In genomic region chr4:63097603-63098002, GRCm38 (mm10) we compare ENCODE assay signal across 15 mouse cellular contexts. TPM values are rescaled to one million over a fixed set of nuclear protein-coding genes. Genes with fewer than 3 reads are reported as not detected.
DNase-seq lines count a peak whose midpoint lies in the region; ATAC-seq and TF ChIP-seq lines count a peak whose summit lies in the region.
"Had no signal": no experiment of that assay in that cellular context is flagged by ENCODE, and none has a peak within 500 bp of the region (broad histone marks: within the 10 kb centered on the region; RNA-seq: fewer than 3 reads in every experiment).

No protein-coding gene starts in this region.

- H3K36me3 ChIP-seq in lung, embryonic 14.5 days (ENCODE audit: insufficient read depth) = peaks cover 65% of the 10 kb centered on the region
- H3K36me3 ChIP-seq in heart, embryonic 15.5 days = no peaks in the 10 kb centered on the region
- H3K36me3 ChIP-seq: G1E had no signal

- no peak for TF ChIP-seq CTCF in lung, embryonic 14.5 days (IDR thresholded peaks at IDR 0.05; ENCODE audit: low read depth)
- TF ChIP-seq CTCF in layer of hippocampus, adult 2 months (conservative IDR thresholded peaks at IDR 0.05) = no peak

- no peak overlapping the region for H3K9ac ChIP-seq in lung, embryonic 14.5 days
- H3K9ac ChIP-seq in heart, embryonic 15.5 days = no peak overlapping the region
- H3K9ac ChIP-seq: forebrain, embryonic 13.5 days; liver, embryonic 14.5 days; midbrain, embryonic 15.5 days had no signal

- H3K27me3 ChIP-seq in lung, embryonic 14.5 days (ENCODE audit: insufficient read depth, low read length) = no peaks in the 10 kb centered on the region
- H3K27me3 ChIP-seq in heart, embryonic 15.5 days = no peaks in the 10 kb centered on the region
- H3K27me3 ChIP-seq: forebrain, embryonic 13.5 days; midbrain, embryonic 15.5 days had no signal

- H3K27ac ChIP-seq in lung, embryonic 14.5 days (ENCODE audit: low read depth) = no peak overlapping the region
- H3K27ac ChIP-seq in heart, embryonic 15.5 days = peak overlapping the region; percentile 48; the same call in 1 of the 2 replicates
- H3K27ac ChIP-seq in layer of hippocampus, adult 2 months = no peak overlapping the region
- H3K27ac ChIP-seq: forebrain, embryonic 13.5 days; left cerebral cortex, adult 2 months; liver, embryonic 14.5 days; midbrain, embryonic 15.5 days had no signal

- no peak for ATAC-seq in lung, embryonic 14.5 days (ENCODE audit: insufficient read depth)
- peak; percentile 63 for ATAC-seq in heart, embryonic 15.5 days (replicated peaks; ENCODE audit: insufficient number of reproducible peaks, insufficient read depth, low FRiP score, low read depth)
- ATAC-seq: forebrain, embryonic 13.5 days; intestine, embryonic 16.5 days; midbrain, embryonic 15.5 days had no signal

- DNase-seq in adrenal gland, postnatal 14 days = peak; percentile 35
- no peak for DNase-seq in adrenal gland, adult 18-20 months (ENCODE audit: low spot score in 2 of 2)
- DNase-seq in lung, embryonic 14.5 days = peak; percentile 52
- DNase-seq in lung, postnatal 36 days = no peak
- peak; percentile 52 to 70 for DNase-seq in kidney, postnatal 36 days
- no peak for DNase-seq in layer of hippocampus, adult 2 months (ENCODE audit: low spot score in 2 of 2)
- DNase-seq in layer of hippocampus, postnatal 10 days (ENCODE audit: low spot score in 2 of 2) = no peak

- H3K4me1 ChIP-seq in lung, embryonic 14.5 days (ENCODE audit: insufficient read depth) = no peaks in the 10 kb centered on the region
- H3K4me1 ChIP-seq in heart, embryonic 15.5 days (replicated peaks) = peaks cover 6% of the 10 kb centered on the region
- H3K4me1 ChIP-seq: forebrain, embryonic 13.5 days; midbrain, embryonic 15.5 days had no signal

- WGBS in lung, embryonic 14.5 days = 82% methylated on average over 1 of the region's 1 CpGs
- WGBS in heart, embryonic 15.5 days = 48% methylated on average over 1 of the region's 1 CpGs

- H3K9me3 ChIP-seq in lung, embryonic 14.5 days (ENCODE audit: low read depth, low read length) = no peaks in the 10 kb centered on the region
- H3K9me3 ChIP-seq in heart, embryonic 15.5 days (replicated peaks) = no peaks in the 10 kb centered on the region
- H3K9me3 ChIP-seq: forebrain, embryonic 13.5 days; midbrain, embryonic 15.5 days had no signal

- H3K4me2 ChIP-seq in lung, embryonic 14.5 days = no peak overlapping the region
- H3K4me2 ChIP-seq in heart, embryonic 15.5 days = no peak overlapping the region
- H3K4me2 ChIP-seq: forebrain, embryonic 13.5 days; midbrain, embryonic 15.5 days had no signal

- no peak overlapping the region for H3K4me3 ChIP-seq in lung, embryonic 14.5 days (ENCODE audit: low read depth, low read length)
- no peak overlapping the region for H3K4me3 ChIP-seq in heart, embryonic 15.5 days
- H3K4me3 ChIP-seq in layer of hippocampus, adult 2 months = no peak overlapping the region
- H3K4me3 ChIP-seq: forebrain, embryonic 13.5 days; left cerebral cortex, adult 2 months; midbrain, embryonic 15.5 days had no signal

RNA-seq across cellular contexts. Expression of gene Ambp, which starts 57.0 kb away (rescaled TPM):
- total RNA-seq in adrenal gland, postnatal 14 days (2021) = 16.0 and 316 TPM in 2 replicates
- under 1 TPM in 1 of 2 experiments, not detected in 1; 0.40 TPM for total RNA-seq in adrenal gland, adult 18-20 months (2021)
- polyA plus RNA-seq in lung, embryonic 14.5 days (2014; fragmentation: Nextera tagmentation; extraction: Ambion mirVana) = 0.47 TPM in 1 of 2 replicates, not detected in the other
- 1.5 and 8.2 TPM in 2 replicates for polyA plus RNA-seq in heart, embryonic 15.5 days (2015; fragmentation: Nextera tagmentation; extraction: Ambion mirVana)
- total RNA-seq in layer of hippocampus, adult 2 months (2021) = not detected
- total RNA-seq in layer of hippocampus, postnatal 10 days (2021) = not detected
- total RNA-seq: G1E; granulocyte monocyte progenitor cell, adult 5-6 weeks; left cerebral cortex, adult 2 months had no signal
- polyA plus RNA-seq: G1E had no signal

Comparison
In these comparisons a context has a peak if more than half of its experiments do, and no peak if none do; other contexts are left out.
1. DNase-seq: peak in adrenal gland, postnatal 14 days (single experiment), lung, embryonic 14.5 days (single experiment) and kidney, postnatal 36 days (2 of 2); none in adrenal gland, adult 18-20 months (0 of 2), lung, postnatal 36 days (single experiment), layer of hippocampus, adult 2 months (0 of 2) and layer of hippocampus, postnatal 10 days (0 of 2).
2. RNA of gene Ambp, which starts 57.0 kb away (total RNA-seq): 16.0 to 316 TPM in adrenal gland, postnatal 14 days; 0.40 TPM in adrenal gland, adult 18-20 months, not detected in layer of hippocampus, adult 2 months and not detected in layer of hippocampus, postnatal 10 days; every median in the first group is over 10 times any median in the second.